Mouse (Mus musculus) kidney, postnatal 25 days (tissue): Measurements from ENCODE around the gene Sptbn2.
"Not testable (repeated sequence)": the region's sequence is repeated elsewhere in the genome, so short reads cannot be mapped to it uniquely, and the experiment has no call there.

Source experiments
- DNase-seq, 2 experiments: peaks; one replicate each; pipeline ENCODE4 v3.0.0; 2021; ENCODE audit warnings: mixed read lengths in 2 of 2

Gene Sptbn2

GRCm38 (mm10) chr19:4733052-4733451, 22.1 kb downstream of the Sptbn2 start:
- no peak for DNase-seq

DNA sequence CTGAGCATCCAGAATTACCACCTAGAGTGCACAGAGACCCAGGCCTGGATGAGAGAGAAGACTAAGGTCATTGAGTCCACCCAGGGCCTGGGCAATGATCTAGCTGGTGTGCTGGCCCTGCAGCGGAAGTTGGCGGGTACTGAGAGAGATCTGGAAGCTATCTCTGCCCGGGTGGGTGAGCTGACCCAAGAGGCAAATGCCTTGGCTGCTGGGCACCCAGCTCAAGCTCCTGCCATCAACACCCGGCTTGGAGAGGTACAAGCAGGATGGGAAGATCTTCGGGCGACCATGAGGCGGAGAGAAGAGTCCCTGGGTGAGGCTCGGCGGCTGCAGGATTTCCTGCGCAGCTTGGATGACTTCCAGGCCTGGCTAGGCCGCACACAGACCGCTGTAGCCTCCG, 26.9 kb downstream of the Sptbn2 start:
- DNase-seq, result peak in 1 of 2 experiments; percentile 19

DNA sequence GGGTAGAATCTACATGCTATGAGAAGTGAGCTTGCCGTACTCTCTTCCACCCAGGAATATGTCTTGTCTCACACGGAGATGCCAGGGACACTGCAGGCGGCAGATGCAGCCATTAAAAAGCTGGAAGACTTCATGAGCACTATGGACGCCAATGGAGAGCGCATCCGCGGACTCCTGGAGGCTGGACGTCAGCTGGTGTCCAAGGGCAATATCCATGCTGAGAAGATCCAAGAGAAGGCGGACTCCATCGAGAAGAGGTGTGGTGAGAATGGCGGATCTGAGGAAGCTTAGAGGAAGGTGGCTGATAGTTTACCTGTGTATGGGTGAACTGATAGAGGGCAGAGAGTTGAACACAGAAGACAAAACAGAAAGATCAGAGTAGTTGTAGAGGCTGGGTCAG, 28.1 kb downstream of the Sptbn2 start:
- peak in 1 of 2 experiments; percentile 19 for DNase-seq

DNA sequence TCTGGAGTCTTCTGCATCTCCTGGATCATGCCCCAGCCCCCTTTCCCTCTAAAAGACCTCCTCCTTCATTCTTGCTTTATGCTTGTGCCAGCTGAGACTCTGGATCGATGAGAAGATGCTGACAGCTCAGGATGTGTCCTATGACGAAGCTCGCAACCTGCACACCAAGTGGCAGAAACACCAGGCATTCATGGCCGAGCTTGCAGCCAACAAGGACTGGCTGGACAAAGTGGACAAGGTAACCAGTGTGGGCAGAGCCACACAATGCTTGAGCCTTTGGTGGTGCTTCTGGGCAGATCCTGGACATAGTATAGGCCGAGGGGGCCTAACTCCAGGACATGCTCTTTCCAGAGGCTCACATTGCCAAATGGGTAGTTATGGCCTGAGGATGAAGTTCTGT, 28.8 kb downstream of the Sptbn2 start:
- peak in 1 of 2 experiments; percentile 12 for DNase-seq

- DNase-seq, result peak in 1 of 2 experiments; percentile 34
Observed at GRCm38 (mm10) chr19:4741482-4741881, 30.5 kb downstream of the Sptbn2 start.

DNA sequence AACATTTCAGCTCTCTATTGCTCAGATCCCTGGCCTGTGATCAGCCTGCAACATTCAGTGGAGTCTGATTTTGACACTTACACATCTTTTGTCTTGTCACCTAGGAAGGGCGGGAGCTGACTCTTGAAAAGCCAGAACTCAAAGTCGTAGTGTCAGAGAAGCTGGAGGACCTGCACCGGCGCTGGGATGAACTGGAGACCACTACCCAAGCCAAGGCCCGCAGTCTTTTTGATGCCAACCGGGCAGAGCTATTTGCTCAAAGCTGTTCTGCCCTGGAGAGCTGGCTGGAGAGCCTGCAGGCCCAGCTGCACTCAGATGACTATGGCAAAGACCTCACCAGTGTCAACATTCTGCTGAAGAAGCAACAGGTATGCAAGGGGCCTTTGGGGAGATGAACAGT, 31.3 kb downstream of the Sptbn2 start:
- peak in 1 of 2 experiments; percentile 27 for DNase-seq

DNA sequence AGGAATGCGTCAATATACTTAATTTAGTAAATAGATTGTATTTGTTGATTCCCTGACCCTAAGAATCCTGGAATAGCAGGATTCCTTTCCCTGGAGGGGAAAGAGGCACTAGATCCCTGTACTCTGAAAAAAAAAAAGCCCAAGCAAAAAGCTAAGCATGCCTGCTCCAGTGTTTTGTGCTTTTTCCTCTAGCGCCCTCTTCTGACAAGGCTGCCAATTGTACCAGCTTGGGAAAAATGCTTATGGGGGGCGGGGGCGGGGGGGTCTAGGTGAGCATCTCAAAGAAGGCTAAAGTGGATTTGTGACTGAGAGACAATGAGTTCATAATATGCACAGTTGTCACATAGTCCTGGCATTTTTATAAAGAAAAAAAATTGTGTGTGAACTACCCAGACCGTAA, 32.6 kb downstream of the Sptbn2 start:
- DNase-seq, result peak; percentile 37 to 40

DNA sequence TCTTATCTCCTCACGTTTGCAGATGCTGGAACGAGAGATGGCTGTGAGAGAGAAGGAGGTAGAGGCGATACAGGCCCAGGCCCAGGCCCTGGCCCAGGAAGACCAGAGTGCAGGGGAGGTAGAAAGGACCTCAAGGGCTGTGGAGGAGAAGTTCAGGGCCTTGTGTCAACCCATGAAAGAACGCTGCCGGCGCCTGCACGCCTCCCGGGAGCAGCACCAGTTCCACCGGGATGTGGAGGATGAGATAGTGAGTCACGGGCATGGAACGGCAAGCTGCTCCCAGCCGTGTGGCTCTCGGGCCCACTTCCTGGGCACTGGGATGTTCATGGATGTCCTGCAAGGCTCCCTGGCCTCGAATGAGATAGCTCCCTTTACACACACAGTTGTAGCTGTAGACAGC, 33.1 kb downstream of the Sptbn2 start:
- peak in 1 of 2 experiments; percentile 26 for DNase-seq

DNA sequence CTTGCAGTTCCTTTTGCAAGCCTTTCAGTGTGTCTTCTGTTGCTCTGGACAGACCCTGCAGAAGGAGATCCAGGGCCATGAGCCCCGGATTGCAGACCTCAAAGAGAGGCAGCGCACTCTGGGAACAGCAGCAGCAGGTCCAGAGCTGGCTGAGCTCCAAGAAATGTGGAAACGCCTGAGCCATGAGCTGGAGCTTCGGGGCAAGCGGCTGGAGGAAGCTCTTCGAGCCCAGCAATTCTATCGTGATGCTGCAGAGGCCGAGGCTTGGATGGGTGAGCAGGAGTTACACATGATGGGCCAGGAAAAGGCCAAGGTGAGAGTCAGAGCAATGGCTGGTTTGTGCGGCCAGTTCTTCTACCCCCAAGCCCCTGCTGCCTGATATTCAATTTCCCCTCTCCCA, 34.1 kb downstream of the Sptbn2 start:
- DNase-seq, result peak; percentile 51 to 54

DNA sequence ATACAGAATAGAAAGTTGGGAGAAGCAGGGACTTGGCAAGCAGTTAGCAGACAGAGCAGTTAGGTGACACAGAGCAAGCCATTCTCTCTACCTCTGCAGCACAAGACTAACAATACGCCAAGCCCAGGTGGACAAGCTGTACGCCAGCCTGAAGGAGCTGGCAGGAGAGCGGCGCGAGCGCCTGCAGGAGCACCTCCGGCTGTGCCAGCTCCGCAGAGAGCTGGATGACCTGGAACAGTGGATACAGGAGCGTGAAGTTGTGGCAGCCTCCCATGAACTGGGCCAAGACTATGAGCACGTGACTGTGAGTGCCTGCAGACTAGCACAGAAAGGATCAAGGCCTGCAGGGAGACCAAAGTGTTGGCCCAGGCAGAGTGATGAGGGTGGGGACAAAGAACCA, 34.7 kb downstream of the Sptbn2 start:
- DNase-seq, result peak in 1 of 2 experiments; percentile 49

- peak in 1 of 2 experiments; percentile 64 for DNase-seq
Observed at GRCm38 (mm10) chr19:4746611-4747010, 35.6 kb downstream of the Sptbn2 start.

- peak in 1 of 2 experiments; percentile 31 for DNase-seq
Observed at GRCm38 (mm10) chr19:4747631-4748312, 36.8 kb downstream of the Sptbn2 start.

DNA sequence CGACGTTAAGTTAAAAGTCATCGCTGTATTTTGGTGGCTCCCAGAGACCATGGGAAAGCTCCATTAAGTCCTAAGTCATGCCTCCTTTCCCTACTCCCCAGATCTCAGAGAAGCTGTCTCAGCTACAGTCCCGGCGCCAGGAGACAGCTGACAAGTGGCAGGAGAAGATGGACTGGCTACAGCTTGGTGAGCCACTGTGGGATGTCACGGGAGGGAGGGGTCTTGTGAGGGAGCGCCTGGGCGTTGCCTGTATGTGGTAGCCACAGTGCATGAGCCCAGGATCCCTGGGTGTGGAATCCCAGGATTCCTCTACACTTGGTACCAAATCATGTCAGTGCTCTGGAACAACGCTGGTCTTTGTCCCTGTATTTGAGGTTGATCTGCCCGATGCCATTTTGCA, 37.5 kb downstream of the Sptbn2 start:
- DNase-seq, result peak in 1 of 2 experiments; percentile 24

- DNase-seq, result peak in 1 of 2 experiments; percentile 33
Observed at GRCm38 (mm10) chr19:4749975-4750374, 39.0 kb downstream of the Sptbn2 start.

- DNase-seq, result peak; percentile 93 to 94
Observed at GRCm38 (mm10) chr19:4755565-4756192, 44.7 kb downstream of the Sptbn2 start.

GRCm38 (mm10) chr19:4756193-4756911, 45.4 kb downstream of the Sptbn2 start, which contains the start of gene Rbm4b:
Gene Rbm4b, plus strand, starts transcription at chr19:4756497.
- peak; percentile 96 to 99 for DNase-seq

- DNase-seq, result no peak
Observed at GRCm38 (mm10) chr19:4756921-4757320, 46.0 kb downstream of the Sptbn2 start.

DNA sequence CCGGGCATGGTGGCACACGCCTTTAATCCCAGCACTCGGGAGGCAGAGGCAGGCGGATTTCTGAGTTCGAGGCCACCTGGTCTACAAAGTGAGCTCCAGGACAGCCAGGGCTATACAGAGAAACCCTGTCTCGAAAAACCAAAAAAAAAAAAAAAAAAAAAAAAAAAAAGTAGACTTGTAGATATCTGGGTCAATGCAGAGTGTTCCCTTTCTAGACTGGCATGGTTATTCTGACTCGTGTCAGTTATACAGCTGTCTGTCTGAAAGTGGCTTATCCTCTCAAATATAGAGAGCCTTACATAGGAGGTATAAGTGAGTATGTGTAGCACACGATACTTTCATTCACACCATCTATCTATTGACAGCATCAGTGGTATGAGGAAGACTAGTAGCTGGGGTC, 49.6 kb downstream of the Sptbn2 start:
- DNase-seq, result not testable (repeated sequence)

DNA sequence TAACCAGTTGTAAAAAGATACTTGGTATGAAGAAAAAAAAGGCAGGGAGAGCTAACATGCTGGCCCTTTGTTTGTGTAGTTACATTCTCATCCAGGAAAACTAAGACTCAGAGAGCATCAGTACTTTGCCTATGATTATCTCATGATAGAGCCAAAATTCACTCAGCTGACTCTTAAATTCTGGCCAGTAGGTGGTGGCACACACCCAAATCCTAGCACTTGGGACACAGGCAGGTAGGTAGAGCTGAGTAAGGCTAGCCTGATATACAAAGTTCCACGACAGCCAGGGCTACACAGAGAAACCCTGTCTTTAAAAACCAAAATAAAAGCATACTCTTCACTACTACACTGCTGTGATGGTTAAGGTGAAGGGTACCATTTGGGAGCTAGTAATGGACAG, 51.9 kb downstream of the Sptbn2 start:
- DNase-seq, result peak in 1 of 2 experiments; percentile 56

DNA sequence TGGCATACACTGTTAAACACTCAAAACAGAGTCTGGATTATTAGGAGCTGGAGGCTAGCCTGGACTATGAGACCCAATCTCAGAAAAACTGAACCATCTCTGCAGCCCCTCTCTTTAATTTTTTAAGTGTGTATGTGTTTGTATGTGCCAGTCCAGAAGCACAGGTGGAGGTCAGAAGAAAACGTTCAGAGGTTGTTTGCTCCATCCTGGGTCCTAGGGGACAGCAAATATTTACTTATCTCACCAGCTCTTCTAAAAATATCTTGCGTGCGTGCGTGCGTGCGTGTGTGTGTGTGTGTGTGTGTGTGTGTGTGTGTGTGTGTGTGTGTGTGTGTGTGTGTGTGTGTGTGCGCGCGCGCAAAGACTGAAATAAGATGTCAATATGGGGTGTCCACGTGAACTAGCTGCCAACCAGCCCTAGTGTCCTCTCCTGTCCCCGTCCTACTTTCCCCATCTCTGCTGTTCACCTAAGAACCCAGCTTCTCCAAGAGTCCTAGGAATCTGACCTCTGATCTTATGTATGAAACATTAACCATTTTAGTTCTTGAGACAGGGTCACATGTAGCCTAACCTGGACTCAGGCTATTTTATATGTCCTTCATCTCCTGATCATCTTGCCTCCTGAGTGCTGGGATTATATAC, 56.7 kb downstream of the Sptbn2 start:
- no peak for DNase-seq

DNA sequence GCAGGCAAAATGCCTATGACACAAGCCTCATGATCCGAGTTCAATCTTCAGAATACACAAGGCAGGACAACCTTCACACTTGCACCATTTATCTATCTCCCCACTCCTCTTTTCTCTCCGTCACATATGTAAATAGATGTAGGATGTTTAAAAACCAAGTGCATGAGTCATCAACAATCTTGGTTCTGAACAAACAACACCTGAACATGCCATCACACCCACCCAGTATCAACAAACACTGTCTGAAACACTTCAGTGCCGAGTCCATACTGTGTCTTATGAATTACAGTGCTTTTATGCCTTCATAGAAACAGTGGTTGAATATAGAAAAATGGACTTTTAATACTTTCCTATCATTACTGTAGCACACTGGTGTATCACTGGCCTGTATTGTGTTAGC, 61.8 kb downstream of the Sptbn2 start:
- no peak for DNase-seq

GRCm38 (mm10) chr19:4782891-4783290, 71.9 kb downstream of the Sptbn2 start:
- no peak for DNase-seq

DNA sequence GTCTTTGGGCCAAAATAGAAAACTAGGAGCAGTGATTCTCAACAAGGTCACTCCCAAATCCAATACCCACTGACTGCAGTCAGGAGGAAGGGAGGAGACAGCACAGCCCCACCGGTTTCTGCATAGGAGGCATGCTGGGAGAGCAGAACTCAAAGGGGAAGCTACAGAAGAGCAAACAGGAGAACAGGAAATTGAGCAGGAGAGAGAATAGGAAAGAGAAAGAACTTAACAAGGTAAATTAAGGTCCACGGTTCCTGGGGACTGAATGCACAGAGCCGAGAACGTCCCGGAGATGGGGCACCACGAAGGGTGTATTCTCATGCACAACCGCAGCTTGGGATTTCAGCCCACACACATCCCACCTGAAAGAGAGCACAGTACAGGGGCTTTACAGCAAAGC, 74.2 kb downstream of the Sptbn2 start:
- DNase-seq, result no peak
